Mouse (Mus musculus) CH12.LX (cell line): ENCODE data around the gene Mcoln1. TPM values are rescaled to one million over a fixed set of nuclear protein-coding genes. Genes with fewer than 3 reads are reported as not detected.

Experiments
- DNase-seq: peaks from one replicate; pipeline ENCODE4 v3.0.0-alpha.2; 2013; ENCODE audit errors: extremely low read depth
- H3K27ac ChIP-seq: 2 replicates; pipeline ENCODE4 v1.5.1; 2012; ENCODE audit warnings: low read depth, mild to moderate bottlenecking, control low read depth, moderate library complexity; ENCODE audit not compliant: insufficient read depth
- H3K27me3 ChIP-seq: replicated peaks from 2 replicates; pipeline ENCODE3; 2012; ENCODE audit warnings: inconsistent platforms
- H3K36me3 ChIP-seq, 2 experiments: replicated peaks in 1 of 2; 2 replicates each; pipeline versions ENCODE3 to v1.6.1; 2012; ENCODE audit warnings: inconsistent platforms in 1 of 2, low read length in 1 of 2, mild to moderate bottlenecking in 1 of 2, mixed read lengths in 1 of 2, moderate library complexity in 1 of 2; ENCODE audit not compliant: control insufficient read depth in 1 of 2, insufficient read depth in 1 of 2
- H3K4me1 ChIP-seq, 2 experiments: 2 replicates each; pipeline ENCODE4 v1.6.1; 2012; ENCODE audit warnings: inconsistent platforms in 1 of 2, moderate library complexity in 1 of 2; ENCODE audit not compliant: insufficient read depth in 2 of 2, control insufficient read depth in 1 of 2
- H3K4me2 ChIP-seq: 2 replicates; pipeline ENCODE4 v1.6.1; 2012; ENCODE audit warnings: low read depth, mild to moderate bottlenecking, control low read depth; ENCODE audit not compliant: poor library complexity, insufficient read depth, severe bottlenecking
- H3K4me3 ChIP-seq, 3 experiments: fragments of 150-350 bp in 1 of 3; sonication (generic) in 1 of 3; replicated peaks in 1 of 3; 2 replicates each; pipeline versions ENCODE3 to v1.5.1; 2011 to 2012; ENCODE audit warnings: low read depth in 2 of 3, low read length in 2 of 3, mild to moderate bottlenecking in 2 of 3, moderate library complexity in 2 of 3, control low read depth in 1 of 3, improper control_type of control experiment in 1 of 3, inconsistent platforms in 1 of 3, mixed read lengths in 1 of 3; ENCODE audit not compliant: poor library complexity in 1 of 3
- H3K79me2 ChIP-seq: replicated peaks from 2 replicates; pipeline ENCODE4 v1.6.1; 2012; ENCODE audit warnings: mild to moderate bottlenecking, moderate library complexity; ENCODE audit not compliant: control insufficient read depth, poor library complexity, insufficient read depth, severe bottlenecking; ENCODE audit errors: extremely low read depth
- H3K9ac ChIP-seq: 2 replicates; pipeline ENCODE4 v1.6.1; 2012; ENCODE audit warnings: low read depth, mild to moderate bottlenecking, control low read depth, moderate library complexity; ENCODE audit not compliant: insufficient read depth
- H3K9me3 ChIP-seq: replicated peaks from 2 replicates; pipeline ENCODE3; 2012; ENCODE audit warnings: low read length, inconsistent platforms, mixed read lengths
- BHLHE40 ChIP-seq: IDR thresholded peaks from 2 replicates; pipeline ENCODE4 v1.6.1; 2011; ENCODE audit warnings: mild to moderate bottlenecking, low read depth, low read length, improper control_type of control experiment
- CHD1 ChIP-seq: IDR thresholded peaks from 2 replicates; pipeline ENCODE4 v1.6.1; 2012; ENCODE audit warnings: low read depth, low read length, improper control_type of control experiment, inconsistent platforms
- CHD2 ChIP-seq: IDR thresholded peaks from 2 replicates; pipeline ENCODE4 v1.6.1; 2011; ENCODE audit warnings: low read length, improper control_type of control experiment
- CTCF ChIP-seq, 2 experiments: IDR thresholded peaks in 1 of 2; conservative IDR thresholded peaks in 1 of 2; 2 replicates each; pipeline ENCODE4 v1.5.1; 2011 to 2012; ENCODE audit warnings: low read depth in 2 of 2, low read length in 2 of 2, improper control_type of control experiment in 1 of 2, inconsistent platforms in 1 of 2, mild to moderate bottlenecking in 1 of 2, moderate library complexity in 1 of 2
- E2F4 ChIP-seq: IDR thresholded peaks from 2 replicates; pipeline ENCODE4 v1.6.1; 2011; ENCODE audit warnings: low read depth, low read length, improper control_type of control experiment; ENCODE audit not compliant: insufficient replicate concordance
- ELF1 ChIP-seq: IDR thresholded peaks from 2 replicates; pipeline ENCODE4 v1.6.1; 2014; ENCODE audit warnings: low read depth, mild to moderate bottlenecking, inconsistent platforms, low read length, improper control_type of control experiment
- EP300 ChIP-seq: IDR thresholded peaks from 2 replicates; pipeline ENCODE4 v1.6.1; 2011; ENCODE audit warnings: low read length, improper control_type of control experiment
- ETS1 ChIP-seq: conservative IDR thresholded peaks from 2 replicates; pipeline ENCODE4 v1.6.1; 2012; ENCODE audit warnings: low read depth, mild to moderate bottlenecking, inconsistent platforms, low read length, improper control_type of control experiment, moderate library complexity
- GABPA ChIP-seq: IDR thresholded peaks from 2 replicates; pipeline ENCODE4 v1.6.1; 2012; ENCODE audit warnings: low read depth, low read length, improper control_type of control experiment, inconsistent platforms; ENCODE audit not compliant: insufficient replicate concordance
- HCFC1 ChIP-seq: IDR thresholded peaks from 2 replicates; pipeline ENCODE4 v1.6.1; 2012; ENCODE audit warnings: low read depth, mild to moderate bottlenecking, inconsistent platforms, low read length, improper control_type of control experiment
- IRF4 ChIP-seq: IDR thresholded peaks from 2 replicates; pipeline ENCODE4 v1.6.1; 2014; ENCODE audit warnings: low read depth, mild to moderate bottlenecking, inconsistent platforms, low read length, improper control_type of control experiment
- JUN ChIP-seq: IDR thresholded peaks from 2 replicates; pipeline ENCODE4 v1.6.1; 2011; ENCODE audit warnings: low read depth, mild to moderate bottlenecking, low read length, improper control_type of control experiment, moderate library complexity; ENCODE audit not compliant: insufficient read depth
- JUND ChIP-seq: conservative IDR thresholded peaks from 2 replicates; pipeline ENCODE4 v1.6.1; 2011; ENCODE audit warnings: low read depth, low read length, improper control_type of control experiment
- KAT2A ChIP-seq: IDR thresholded peaks from 2 replicates; pipeline ENCODE4 v1.6.1; 2012; ENCODE audit warnings: low read length, improper control_type of control experiment, inconsistent platforms; ENCODE audit not compliant: insufficient replicate concordance
- MAFK ChIP-seq: IDR thresholded peaks from 2 replicates; pipeline ENCODE4 v1.6.1; 2011; ENCODE audit warnings: low read length, improper control_type of control experiment; ENCODE audit not compliant: insufficient replicate concordance
- MAX ChIP-seq: IDR thresholded peaks from 2 replicates; pipeline ENCODE4 v1.6.1; 2011; ENCODE audit warnings: low read length, improper control_type of control experiment
- MAZ ChIP-seq: IDR thresholded peaks from 2 replicates; pipeline ENCODE4 v1.6.1; 2012; ENCODE audit warnings: low read depth, mild to moderate bottlenecking, inconsistent platforms, low read length, improper control_type of control experiment, moderate library complexity
- MEF2A ChIP-seq: IDR thresholded peaks from 2 replicates; pipeline ENCODE4 v1.6.1; 2014; ENCODE audit warnings: low read depth, mild to moderate bottlenecking, inconsistent platforms, low read length, improper control_type of control experiment, borderline replicate concordance
- MXI1 ChIP-seq: IDR thresholded peaks from 2 replicates; pipeline ENCODE4 v1.6.1; 2011; ENCODE audit warnings: mild to moderate bottlenecking, low read depth, low read length, improper control_type of control experiment
- MYC ChIP-seq: IDR thresholded peaks from 2 replicates; pipeline ENCODE4 v1.6.1; 2011; ENCODE audit warnings: low read depth, mild to moderate bottlenecking, improper control_type of control experiment, low read length
- NELFE ChIP-seq: IDR thresholded peaks from 2 replicates; pipeline ENCODE4 v1.6.1; 2011; ENCODE audit warnings: low read depth, low read length, improper control_type of control experiment
- NRF1 ChIP-seq: IDR thresholded peaks from 2 replicates; pipeline ENCODE4 v1.6.1; 2014; ENCODE audit warnings: low read depth, mild to moderate bottlenecking, inconsistent platforms, low read length, improper control_type of control experiment, moderate library complexity
- PAX5 ChIP-seq: IDR thresholded peaks from 2 replicates; pipeline ENCODE4 v1.6.1; 2012; ENCODE audit warnings: low read length, inconsistent platforms, mixed read lengths
- POLR2A ChIP-seq: IDR thresholded peaks from 2 replicates; pipeline ENCODE4 v1.6.1; 2011; ENCODE audit warnings: low read depth, mild to moderate bottlenecking, improper control_type of control experiment, low read length
- POLR2AphosphoS2 ChIP-seq: IDR thresholded peaks from 2 replicates; pipeline ENCODE4 v1.6.1; 2011; ENCODE audit warnings: low read depth, low read length, improper control_type of control experiment
- RAD21 ChIP-seq: IDR thresholded peaks from 2 replicates; pipeline ENCODE4 v1.6.1; 2011; ENCODE audit warnings: low read depth, mild to moderate bottlenecking, low read length, improper control_type of control experiment, moderate library complexity
- RCOR1 ChIP-seq: conservative IDR thresholded peaks from 2 replicates; pipeline ENCODE4 v1.6.1; 2012; ENCODE audit warnings: low read depth, mild to moderate bottlenecking, inconsistent platforms, low read length, improper control_type of control experiment
- SIN3A ChIP-seq: IDR thresholded peaks from 2 replicates; pipeline ENCODE4 v1.6.1; 2012; ENCODE audit warnings: low read length, improper control_type of control experiment, inconsistent platforms
- SMC3 ChIP-seq: IDR thresholded peaks from 2 replicates; pipeline ENCODE4 v1.6.1; 2011; ENCODE audit warnings: low read depth, low read length, improper control_type of control experiment
- TBP ChIP-seq: conservative IDR thresholded peaks from 2 replicates; pipeline ENCODE4 v1.6.1; 2011; ENCODE audit warnings: low read depth, low read length, improper control_type of control experiment
- TCF12 ChIP-seq: IDR thresholded peaks from 2 replicates; pipeline ENCODE4 v1.6.1; 2014; ENCODE audit warnings: low read depth, mild to moderate bottlenecking, inconsistent platforms, low read length, improper control_type of control experiment
- UBTF ChIP-seq: IDR thresholded peaks from 2 replicates; pipeline ENCODE4 v1.6.1; 2012; ENCODE audit warnings: low read depth, mild to moderate bottlenecking, inconsistent platforms, low read length, improper control_type of control experiment, moderate library complexity
- USF1 ChIP-seq: IDR thresholded peaks from 2 replicates; pipeline ENCODE4 v1.6.1; 2014; ENCODE audit warnings: low read depth, mild to moderate bottlenecking, inconsistent platforms, low read length, improper control_type of control experiment
- USF2 ChIP-seq: conservative IDR thresholded peaks from 2 replicates; pipeline ENCODE4 v1.6.1; 2011; ENCODE audit warnings: low read depth, low read length, improper control_type of control experiment
- ZC3H11A ChIP-seq: IDR thresholded peaks from 2 replicates; pipeline ENCODE4 v1.6.1; 2012; ENCODE audit warnings: low read depth, mild to moderate bottlenecking, inconsistent platforms, low read length, improper control_type of control experiment
- ZKSCAN1 ChIP-seq: IDR thresholded peaks from 2 replicates; pipeline ENCODE4 v1.6.1; 2012; ENCODE audit warnings: low read depth, inconsistent platforms, low read length, improper control_type of control experiment, borderline replicate concordance
- ZMIZ1 ChIP-seq: IDR thresholded peaks from 2 replicates; pipeline ENCODE4 v1.6.1; 2012; ENCODE audit warnings: low read depth, mild to moderate bottlenecking, inconsistent platforms, low read length, improper control_type of control experiment
- ZNF384 ChIP-seq: IDR thresholded peaks from 2 replicates; pipeline ENCODE4 v1.6.1; 2012; ENCODE audit warnings: low read depth, low read length, improper control_type of control experiment, inconsistent platforms
- dilution Hi-C: fragments of 300-500 bp; cut with MboI; formaldehyde crosslinking; loops from 2 replicates; pipeline ENCODE4 v1.14.3; 2020; ENCODE audit warnings: low sequenced_read_pairs; ENCODE audit not compliant: extremely low pct_unique_long_range_greater_than_20kb, extremely low pct_ligation_motif_present
- in situ Hi-C: fragments of 300-500 bp; cut with MboI; formaldehyde crosslinking; loops from 3 replicates; pipeline ENCODE4 v1.14.3; 2019; ENCODE audit warnings: low sequenced_read_pairs, low pct_ligation_motif_present, low pct_unique_long_range_greater_than_20kb, mixed read lengths
- polyA plus RNA-seq: library from polyadenylated mRNA; unstranded; fragments of >175 nt; gene quantifications from 2 replicates; pipeline ENCODE4 v1.2.1, GENCODE M21; 2012; ENCODE audit warnings: low read depth; ENCODE audit not compliant: insufficient read length
- total RNA-seq, 2 experiments: library from RNA; depleted of rRNA; stranded (reverse); fragments of 300-350 nt in 1 of 2; fragments of >200 nt in 1 of 2; gene quantifications; 2 replicates each; pipeline ENCODE4 v1.2.3; 2012 to 2014

The Mcoln1 gene
- total RNA-seq (2012; rRNA removed) (18.1 and 20.5 TPM in 2 replicates), total RNA-seq (2014; rRNA removed) (11.5 and 13.0 TPM in 2 replicates), polyA plus RNA-seq (26.5 and 28.0 TPM in 2 replicates)

DNA sequence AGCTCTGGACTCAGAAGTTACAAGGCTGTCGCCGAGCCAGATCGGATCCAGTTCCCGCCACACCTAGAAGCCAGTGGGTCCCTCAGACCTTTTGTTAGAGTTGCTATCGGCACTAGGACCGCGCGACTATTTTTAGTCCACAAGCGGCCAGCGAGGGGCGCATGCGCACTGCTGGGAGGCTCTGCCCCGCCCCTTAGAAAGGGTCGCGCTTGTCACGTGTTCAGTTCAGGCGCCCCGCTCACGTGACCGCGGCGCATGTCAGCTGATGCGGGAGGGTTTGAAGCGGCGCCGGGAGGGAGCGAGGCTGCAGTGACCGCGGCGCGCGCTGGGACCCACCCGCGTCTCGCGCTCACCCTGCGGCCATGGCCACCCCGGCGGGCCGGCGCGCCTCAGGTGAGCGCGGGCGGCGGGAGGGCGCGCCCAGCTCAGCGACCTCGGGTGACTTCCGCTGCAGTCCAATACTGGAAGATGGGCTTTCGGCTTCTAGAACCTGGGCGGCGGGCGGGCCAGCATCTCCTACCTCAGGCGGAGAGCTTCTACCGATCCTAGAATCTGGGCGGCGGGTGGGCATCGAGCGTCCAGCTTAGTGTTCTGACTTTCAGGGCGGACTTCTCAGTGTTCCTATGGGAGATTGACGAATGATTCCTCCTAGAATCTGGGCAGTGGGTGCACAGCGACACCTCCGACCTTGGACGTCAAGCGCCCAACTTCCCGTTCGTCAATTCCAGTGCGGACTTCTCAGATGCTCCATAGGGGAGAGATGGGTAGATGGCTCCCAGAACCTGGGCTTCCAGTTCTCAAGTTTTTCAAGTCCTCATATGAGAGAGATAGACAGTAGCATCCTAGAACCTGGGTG lies at the start of gene Mcoln1:
TSS of gene Mcoln1 (plus strand) at position 223 of the 856 bp plus-strand sequence.
- dilution Hi-C loops (no loop called here), in situ Hi-C loops (no loop called here)
- peak; percentile 93 for DNase-seq
- no peaks in the 10 kb centered on the region for H3K79me2 ChIP-seq
- H3K27ac ChIP-seq = no peak within 1 kb of the TSS
- peak within 1 kb of the TSS; percentile 63 to 81 (median 70) for H3K4me3 ChIP-seq
- H3K36me3 ChIP-seq = peaks cover 0 to 13% of the 10 kb centered on the region in 2 experiments
- peaks cover 21% of the 10 kb centered on the region for H3K27me3 ChIP-seq
- H3K4me1 ChIP-seq = peaks cover 2 to 15% of the 10 kb centered on the region in 2 experiments; a peak in 3 of 4 replicates
- H3K9ac ChIP-seq = peak within 1 kb of the TSS; percentile 77
- no peak for TF ChIP-seq ZC3H11A
- no peak for TF ChIP-seq E2F4
- TF ChIP-seq HCFC1 = peak; percentile 79
- peak; percentile 89 for TF ChIP-seq MEF2A
- TF ChIP-seq POLR2A = peak; percentile 80
- TF ChIP-seq KAT2A = 0 out of 2 replicates have a peak, but pooled peaks have one; percentile 22
- TF ChIP-seq RAD21 = no peak
- TF ChIP-seq JUND = no peak
- no peak for TF ChIP-seq JUN
- TF ChIP-seq MYC = peak; percentile 32; the same call in 1 of the 2 replicates
- TF ChIP-seq ETS1 = peak; percentile 55; the same call in 1 of the 2 replicates
- no peak for TF ChIP-seq CHD1
- peak; percentile 99 for TF ChIP-seq MAX
- no peak for TF ChIP-seq POLR2AphosphoS2
- TF ChIP-seq CHD2 = no peak
- TF ChIP-seq TBP = peak; percentile 55; the same call in 1 of the 2 replicates
- TF ChIP-seq IRF4 = peak; percentile 68; the same call in 1 of the 2 replicates
- TF ChIP-seq EP300 = no peak
- TF ChIP-seq ZNF384 = no peak
- TF ChIP-seq UBTF = no peak
- TF ChIP-seq MXI1 = peak; percentile 92
- TF ChIP-seq ELF1 = peak; percentile 50
- TF ChIP-seq BHLHE40 = peak; percentile 99
- TF ChIP-seq GABPA = no peak
- TF ChIP-seq USF1 = peak; percentile 100
- TF ChIP-seq MAFK = no peak
- 0 out of 2 replicates have a peak, but pooled peaks have one; percentile 51 for TF ChIP-seq ZMIZ1
- TF ChIP-seq NELFE = peak; percentile 80; the same call in 1 of the 2 replicates
- no peak for TF ChIP-seq PAX5
- no peak; the same call in 1 of the 2 replicates for TF ChIP-seq MAZ
- no peak for TF ChIP-seq SMC3
- TF ChIP-seq CTCF (conservative IDR thresholded peaks at IDR 0.05 in 1 of 2, IDR thresholded peaks at IDR 0.05 in 1 of 2; ENCODE audit: low read depth in 2 of 2, low read length in 2 of 2) = no peak
- TF ChIP-seq TCF12 = peak; percentile 84
- TF ChIP-seq ZKSCAN1 = no peak
- TF ChIP-seq NRF1 = peak; percentile 99
- TF ChIP-seq USF2 = peak; percentile 98
- TF ChIP-seq RCOR1 = 0 out of 2 replicates have a peak, but pooled peaks have one; percentile 63
- peak; percentile 90 for TF ChIP-seq SIN3A
- TF ChIP-seq, all 38 proteins: peak for 20
- Histone ChIP-seq H3K9me3 (no peaks in the 10 kb centered on the region), H3K4me2 (peak within 1 kb of the TSS; percentile 81)
